Mouse (Mus musculus) E14TG2a.4 (cell line): ENCODE results near the gene Gm17018.

Experiments
- CTCF ChIP-seq: conservative IDR thresholded peaks from 2 replicates; pipeline ENCODE4 v1.5.1; 2014; ENCODE audit warnings: low read length
- NANOG ChIP-seq: IDR thresholded peaks from 2 replicates; pipeline ENCODE4 v1.6.1; 2014; ENCODE audit warnings: borderline replicate concordance, low read length, mixed read lengths
- POU5F1 ChIP-seq: IDR thresholded peaks from 2 replicates; pipeline ENCODE4 v1.6.1; 2014; ENCODE audit warnings: low read length, borderline replicate concordance

GRCm38 (mm10) chr19:45533617-45534016 lies 26.8 kb upstream of the Gm17018 start:
- TF ChIP-seq CTCF: no peak
- no peak for TF ChIP-seq NANOG
- no peak for TF ChIP-seq POU5F1
